Mouse (Mus musculus): ENCODE results near the gene Slc26a6. TPM values are rescaled to one million over a fixed set of nuclear protein-coding genes. Genes with fewer than 3 reads are reported as not detected.

Slc26a6 gene
- 7.9 TPM for polyA plus RNA-seq (2014; fragmentation: Illumina TruSeq; extraction: RNeasy Lipid Tissue Mini Kit (QIAGEN cat#74804); ENCODE audit: low read depth, low replicate concordance)

DNA sequence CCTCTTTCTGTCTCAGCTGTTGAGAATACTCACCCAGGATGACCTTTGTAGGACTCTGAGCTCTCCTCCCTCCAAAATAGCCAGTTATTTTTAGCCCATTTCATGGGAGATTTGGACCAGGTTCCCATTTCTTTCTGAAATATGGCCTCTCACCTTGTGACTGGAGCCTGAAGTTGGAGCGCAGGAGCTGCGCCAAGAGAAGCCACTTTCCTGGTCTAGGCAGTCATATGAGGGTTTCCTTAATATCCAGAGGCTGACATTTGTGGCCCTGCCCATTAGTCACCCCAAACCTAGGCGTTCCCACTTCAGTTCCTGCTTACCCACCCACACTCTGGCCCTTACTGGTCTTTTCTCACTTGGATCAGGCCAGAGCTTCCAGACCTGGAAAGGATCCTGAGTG is at the start of gene Slc26a6:
Slc26a6 (plus strand) TSS at position 308 of the 400 bp plus-strand sequence.

DNA sequence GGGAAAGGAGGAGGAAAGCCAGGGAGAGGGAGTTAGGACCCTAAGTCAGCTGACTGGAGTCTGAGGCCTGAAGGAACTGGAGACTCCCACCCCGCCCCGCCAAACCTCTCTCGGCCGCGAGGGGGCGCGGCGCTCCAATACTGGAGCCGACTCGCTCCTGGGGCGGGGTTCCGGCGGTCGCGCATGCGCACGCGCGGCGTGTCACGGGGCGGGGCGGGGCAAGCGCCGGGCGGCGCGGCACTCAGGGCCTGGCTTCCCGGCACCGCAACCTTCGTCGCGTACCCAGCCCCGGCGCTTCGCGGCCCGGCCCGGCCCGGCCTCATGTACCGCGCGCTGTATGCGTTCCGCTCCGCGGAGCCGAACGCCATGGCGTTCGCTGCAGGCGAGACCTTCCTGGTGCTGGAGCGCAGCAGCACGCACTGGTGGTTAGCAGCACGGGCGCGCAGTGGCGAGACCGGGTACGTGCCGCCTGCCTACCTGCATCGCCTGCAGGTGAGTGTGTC is 44.9 kb upstream of the Slc26a6 start, which contains the start of gene Nckipsd:
Nckipsd (plus strand) TSS at position 206 of the 503 bp plus-strand sequence.

DNA sequence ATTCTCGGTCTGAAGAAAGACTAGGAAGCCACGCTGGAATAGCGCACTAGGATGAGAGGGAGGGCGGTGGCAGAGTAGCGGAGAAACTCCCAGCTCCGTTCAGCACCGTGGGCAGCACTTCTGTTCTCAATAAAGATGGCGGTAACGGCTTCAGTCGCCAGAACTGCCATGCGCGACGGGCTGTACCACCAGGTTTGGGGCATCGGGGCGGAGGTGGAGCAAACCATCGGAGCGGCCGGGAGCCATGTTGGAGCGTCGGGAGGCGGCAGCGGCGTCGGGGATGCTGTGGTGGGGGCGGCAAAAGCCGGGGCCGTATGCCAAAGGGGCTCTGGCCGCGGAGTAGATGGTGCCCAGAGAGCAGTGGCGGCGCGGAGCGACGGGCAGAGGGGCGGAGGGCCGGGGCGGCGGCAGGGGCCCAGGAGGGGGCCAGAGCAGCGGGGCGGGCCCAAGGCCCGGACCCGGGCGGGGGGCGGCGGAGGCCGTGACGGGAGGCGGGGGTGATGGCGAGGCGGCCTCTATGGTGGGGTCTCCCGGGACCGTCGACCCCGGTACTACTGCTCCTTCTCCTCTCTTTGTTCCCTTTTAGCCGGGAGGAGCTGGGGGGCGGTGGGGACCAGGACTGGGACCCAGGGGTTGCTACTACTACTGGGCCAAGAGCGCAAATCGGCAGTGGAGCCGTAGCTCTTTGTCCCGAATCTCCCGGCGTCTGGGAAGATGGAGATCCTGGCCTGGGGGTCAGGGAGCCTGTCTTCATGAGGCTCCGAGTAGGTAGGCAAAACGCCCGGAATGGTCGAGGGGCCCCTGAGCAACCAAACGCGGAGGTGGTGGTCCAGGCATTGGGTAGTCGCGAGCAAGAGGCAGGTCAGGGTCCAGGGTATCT is 27.0 kb upstream of the Slc26a6 start, which contains the start of gene Celsr3:
Celsr3 (plus strand) TSS at position 501 of the 880 bp plus-strand sequence.

DNA sequence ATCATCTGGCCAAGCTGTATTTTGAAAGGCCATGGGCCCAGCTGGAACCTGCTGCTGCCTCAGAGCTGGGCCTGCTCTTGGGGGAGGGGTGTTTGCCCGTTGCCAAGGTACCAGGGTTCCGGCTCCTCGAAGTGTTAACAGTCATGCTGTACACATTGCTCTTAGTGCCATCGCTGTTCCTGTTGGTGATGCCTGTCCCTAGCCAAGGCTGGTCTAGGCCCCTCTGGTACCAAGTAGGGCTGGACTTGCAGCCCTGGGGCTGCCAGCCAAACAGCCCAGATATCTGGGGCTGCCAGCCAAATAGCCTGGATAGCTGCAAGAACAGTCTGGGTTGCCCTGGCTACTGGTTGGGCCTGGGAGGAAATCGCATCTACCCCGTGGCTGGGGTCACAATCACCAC is 61.4 kb downstream of the Slc26a6 start, which contains the start of gene Tmem89:
Tmem89 (plus strand) TSS at position 129 of the 400 bp plus-strand sequence.

DNA sequence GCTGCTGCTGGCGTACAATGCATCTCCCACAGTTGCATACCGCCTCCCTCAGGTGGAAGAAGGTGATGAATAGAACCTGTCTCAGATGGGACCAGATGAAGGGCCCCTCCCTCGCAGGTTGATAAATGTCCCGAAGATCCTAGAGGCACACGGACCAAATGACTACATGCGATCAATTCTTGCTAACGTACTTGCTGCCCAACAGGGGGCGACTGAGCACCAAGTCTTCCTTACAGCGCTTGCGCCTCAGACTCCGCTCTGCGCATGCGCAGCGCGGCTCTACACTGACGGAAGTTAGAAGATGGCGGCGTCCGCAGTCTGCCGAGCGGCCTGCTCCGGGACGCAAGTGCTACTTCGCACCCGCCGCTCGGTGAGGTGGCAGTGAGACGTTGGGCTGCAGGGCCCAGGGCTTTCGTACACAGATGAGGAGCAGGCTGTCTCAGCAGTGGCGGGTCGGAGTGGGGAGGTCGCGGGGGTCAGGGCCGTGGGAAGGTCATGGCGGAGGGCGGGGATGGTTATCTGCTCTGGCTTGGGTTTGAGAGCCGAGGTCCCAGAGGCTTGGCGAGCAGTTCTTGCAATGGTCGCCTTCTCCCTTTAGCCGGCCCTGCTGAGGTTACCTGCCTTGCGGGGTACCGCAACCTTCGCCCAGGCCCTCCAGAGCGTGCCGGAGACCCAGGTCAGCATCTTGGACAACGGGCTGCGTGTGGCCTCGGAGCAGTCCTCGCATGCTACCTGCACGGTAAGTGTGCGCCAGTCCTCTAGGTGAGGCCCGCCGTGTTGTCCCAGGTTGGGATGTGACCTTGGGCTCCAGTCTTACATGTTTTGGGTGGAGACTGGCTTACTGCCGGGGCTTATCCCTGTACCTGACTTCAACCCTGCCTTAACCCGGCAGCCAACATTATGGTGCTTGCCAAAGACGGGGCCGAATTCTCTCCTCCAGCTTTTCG is 83.6 kb downstream of the Slc26a6 start, which contains the start of gene Uqcrc1:
Uqcrc1 (plus strand) TSS at position 216 of the 947 bp plus-strand sequence.

DNA sequence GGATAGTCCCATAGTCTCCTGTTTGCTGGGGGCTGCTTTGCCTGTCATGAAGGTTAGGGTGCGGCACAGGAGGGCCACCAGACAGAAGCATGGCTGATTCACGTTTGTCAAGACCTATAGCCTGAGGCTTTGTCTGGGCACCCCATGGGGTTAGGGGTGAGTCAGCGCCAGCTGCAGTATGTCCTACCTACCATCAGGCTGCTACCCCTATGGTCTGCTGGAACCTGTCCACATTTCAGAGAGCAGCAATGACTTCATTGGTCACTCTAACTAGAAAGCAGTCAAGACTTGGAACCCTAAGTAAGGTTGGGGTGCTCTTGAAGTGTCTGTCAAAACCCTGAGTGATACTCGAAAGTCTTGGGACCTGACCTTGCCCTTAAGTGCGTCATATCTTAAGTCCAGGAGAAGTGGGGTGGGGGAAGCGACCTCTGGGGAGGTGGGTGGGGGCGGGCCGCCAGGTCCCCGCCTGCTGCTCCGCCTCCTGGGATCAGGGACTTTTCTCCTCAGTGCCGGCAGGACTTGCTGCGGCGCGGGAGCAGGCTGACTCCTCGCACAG is 100.1 kb downstream of the Slc26a6 start, which contains the start of gene Col7a1:
Col7a1 (plus strand) TSS at position 506 of the 556 bp plus-strand sequence.

Other genes with a start within 250 kb of the Slc26a6 start
- 41.7 TPM for gene Arih2, start 203.9 kb upstream of the Slc26a6 start, polyA plus RNA-seq (2014; fragmentation: Illumina TruSeq; extraction: RNeasy Lipid Tissue Mini Kit (QIAGEN cat#74804); ENCODE audit: low read depth, low replicate concordance)
- 38.7 TPM for gene Slc25a20, start 191.2 kb upstream of the Slc26a6 start, polyA plus RNA-seq (2014; fragmentation: Illumina TruSeq; extraction: RNeasy Lipid Tissue Mini Kit (QIAGEN cat#74804); ENCODE audit: low read depth, low replicate concordance)
- gene Prkar2a, start 164.0 kb upstream of the Slc26a6 start, polyA plus RNA-seq (2014; fragmentation: Illumina TruSeq; extraction: RNeasy Lipid Tissue Mini Kit (QIAGEN cat#74804); ENCODE audit: low read depth, low replicate concordance): 35.5 TPM
- gene Ip6k2, start 69.5 kb upstream of the Slc26a6 start, polyA plus RNA-seq (2014; fragmentation: Illumina TruSeq; extraction: RNeasy Lipid Tissue Mini Kit (QIAGEN cat#74804); ENCODE audit: low read depth, low replicate concordance): 197 TPM
- gene Nckipsd, start 44.9 kb upstream of the Slc26a6 start, polyA plus RNA-seq (2014; fragmentation: Illumina TruSeq; extraction: RNeasy Lipid Tissue Mini Kit (QIAGEN cat#74804); ENCODE audit: low read depth, low replicate concordance): 22.0 TPM
- 0.14 TPM for gene Celsr3, start 27.0 kb upstream of the Slc26a6 start, polyA plus RNA-seq (2014; fragmentation: Illumina TruSeq; extraction: RNeasy Lipid Tissue Mini Kit (QIAGEN cat#74804); ENCODE audit: low read depth, low replicate concordance)
- 3.0 TPM for gene Tmem89, start 61.3 kb downstream of the Slc26a6 start, polyA plus RNA-seq (2014; fragmentation: Illumina TruSeq; extraction: RNeasy Lipid Tissue Mini Kit (QIAGEN cat#74804); ENCODE audit: low read depth, low replicate concordance)
- gene Uqcrc1, start 83.3 kb downstream of the Slc26a6 start, polyA plus RNA-seq (2014; fragmentation: Illumina TruSeq; extraction: RNeasy Lipid Tissue Mini Kit (QIAGEN cat#74804); ENCODE audit: low read depth, low replicate concordance): 159 TPM
- gene Col7a1, start 100.3 kb downstream of the Slc26a6 start, polyA plus RNA-seq (2014; fragmentation: Illumina TruSeq; extraction: RNeasy Lipid Tissue Mini Kit (QIAGEN cat#74804); ENCODE audit: low read depth, low replicate concordance): 15.2 TPM
- 1.5 TPM for gene Ucn2, start 132.7 kb downstream of the Slc26a6 start, polyA plus RNA-seq (2014; fragmentation: Illumina TruSeq; extraction: RNeasy Lipid Tissue Mini Kit (QIAGEN cat#74804); ENCODE audit: low read depth, low replicate concordance)
- 23.7 TPM for gene Pfkfb4, start 138.5 kb downstream of the Slc26a6 start, polyA plus RNA-seq (2014; fragmentation: Illumina TruSeq; extraction: RNeasy Lipid Tissue Mini Kit (QIAGEN cat#74804); ENCODE audit: low read depth, low replicate concordance)
- gene Shisa5, start 185.3 kb downstream of the Slc26a6 start, polyA plus RNA-seq (2014; fragmentation: Illumina TruSeq; extraction: RNeasy Lipid Tissue Mini Kit (QIAGEN cat#74804); ENCODE audit: low read depth, low replicate concordance): 103 TPM
- 17.6 TPM for gene Trex1, start 206.5 kb downstream of the Slc26a6 start, polyA plus RNA-seq (2014; fragmentation: Illumina TruSeq; extraction: RNeasy Lipid Tissue Mini Kit (QIAGEN cat#74804); ENCODE audit: low read depth, low replicate concordance)
- 10.4 TPM for gene Atrip, start 220.8 kb downstream of the Slc26a6 start, polyA plus RNA-seq (2014; fragmentation: Illumina TruSeq; extraction: RNeasy Lipid Tissue Mini Kit (QIAGEN cat#74804); ENCODE audit: low read depth, low replicate concordance)
- 7.0 TPM for gene Ccdc51, start 229.2 kb downstream of the Slc26a6 start, polyA plus RNA-seq (2014; fragmentation: Illumina TruSeq; extraction: RNeasy Lipid Tissue Mini Kit (QIAGEN cat#74804); ENCODE audit: low read depth, low replicate concordance)
- gene Tma7, start 229.3 kb downstream of the Slc26a6 start, polyA plus RNA-seq (2014; fragmentation: Illumina TruSeq; extraction: RNeasy Lipid Tissue Mini Kit (QIAGEN cat#74804); ENCODE audit: low read depth, low replicate concordance): 214 TPM
- 10.7 TPM for gene Plxnb1, start 242.1 kb downstream of the Slc26a6 start, polyA plus RNA-seq (2014; fragmentation: Illumina TruSeq; extraction: RNeasy Lipid Tissue Mini Kit (QIAGEN cat#74804); ENCODE audit: low read depth, low replicate concordance)